Mouse (Mus musculus) kidney, postnatal 10 days (tissue): ENCODE results near the gene Gm10778.

Experiments
- DNase-seq: peaks from one replicate; pipeline ENCODE4 v3.0.0; 2021; ENCODE audit warnings: mixed read lengths

The Gm10778 gene

GRCm38 (mm10) chr10:81648803-81649775 is at the start of gene Gm10778:
Gene Gm10778 (plus strand): TSS chr10:81649059.
- DNase-seq = peak; percentile 91

- DNase-seq = no peak
Measured at GRCm38 (mm10) chr10:81599630-81600029, 49.2 kb upstream of the Gm10778 start.

- no peak for DNase-seq
Measured at GRCm38 (mm10) chr10:81600096-81600495, 48.8 kb upstream of the Gm10778 start.

GRCm38 (mm10) chr10:81600738-81601203 is 48.1 kb upstream of the Gm10778 start, which contains the start of gene Tle6:
Gene Tle6 (minus strand): TSS chr10:81601073.
- peak; percentile 97 for DNase-seq

GRCm38 (mm10) chr10:81601396-81601905 is 47.4 kb upstream of the Gm10778 start:
- no peak for DNase-seq

- no peak for DNase-seq
Measured at GRCm38 (mm10) chr10:81602741-81603151, 46.1 kb upstream of the Gm10778 start.

GRCm38 (mm10) chr10:81604019-81604967 is 44.6 kb upstream of the Gm10778 start:
- no peak for DNase-seq

- DNase-seq = peak; percentile 94
Measured at GRCm38 (mm10) chr10:81604968-81605665, 43.7 kb upstream of the Gm10778 start.

GRCm38 (mm10) chr10:81605666-81605973 is 43.2 kb upstream of the Gm10778 start:
- DNase-seq = no peak

GRCm38 (mm10) chr10:81605974-81606751 is 42.7 kb upstream of the Gm10778 start, which contains the start of gene BC025920:
Gene BC025920 (plus strand): TSS chr10:81606270.
- peak; percentile 97 for DNase-seq

- no peak for DNase-seq
Measured at GRCm38 (mm10) chr10:81608308-81608707, 40.6 kb upstream of the Gm10778 start.

GRCm38 (mm10) chr10:81612779-81613178 is 36.1 kb upstream of the Gm10778 start:
- DNase-seq = no peak

GRCm38 (mm10) chr10:81615486-81615885 is 33.4 kb upstream of the Gm10778 start:
- no peak for DNase-seq

GRCm38 (mm10) chr10:81619976-81620375 is 28.9 kb upstream of the Gm10778 start:
- no peak for DNase-seq

GRCm38 (mm10) chr10:81620786-81621185 is 28.1 kb upstream of the Gm10778 start:
- no peak for DNase-seq

- DNase-seq = no peak
Measured at GRCm38 (mm10) chr10:81623441-81623840, 25.4 kb upstream of the Gm10778 start.

GRCm38 (mm10) chr10:81626101-81626993 is 22.5 kb upstream of the Gm10778 start:
- no peak for DNase-seq

GRCm38 (mm10) chr10:81626994-81627835 is 21.6 kb upstream of the Gm10778 start, which contains the start of gene Sirt6:
Gene Sirt6 (minus strand): TSS chr10:81627797.
- peak; percentile 96 for DNase-seq

- peak; percentile 63 for DNase-seq
Measured at GRCm38 (mm10) chr10:81627836-81628220, 21.0 kb upstream of the Gm10778 start.
